9 mouse cellular contexts compared by ENCODE assay signal in the genomic region with DNA sequence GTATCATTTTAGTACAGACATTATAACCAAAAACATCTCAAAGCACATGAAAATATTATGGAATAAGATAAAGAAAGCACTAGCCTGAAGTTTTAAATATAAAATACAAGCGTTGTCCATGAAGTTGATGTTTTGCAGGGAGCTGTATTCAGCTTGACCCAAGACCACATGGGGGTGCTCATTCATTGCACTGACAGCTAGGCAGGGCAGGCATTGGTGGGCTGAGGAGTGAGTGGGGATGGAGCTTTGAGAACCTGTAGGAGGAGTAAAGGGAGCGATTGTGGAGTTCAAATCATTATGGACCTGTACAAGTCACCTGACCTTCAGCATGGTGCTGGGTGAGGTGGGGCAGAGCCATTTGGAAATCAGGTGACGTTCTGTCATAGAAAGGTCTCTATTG. TPM values are rescaled to one million over a fixed set of nuclear protein-coding genes. Genes with fewer than 3 reads are reported as not detected.
DNase-seq lines count a peak whose midpoint lies in the region; ATAC-seq and TF ChIP-seq lines count a peak whose summit lies in the region.
"Had no signal": no experiment of that assay in that cellular context is flagged by ENCODE, and none has a peak within 500 bp of the region (broad histone marks: within the 10 kb centered on the region; RNA-seq: fewer than 3 reads in every experiment).

No protein-coding gene starts in this region.

- peak; percentile 48 for TF ChIP-seq CTCF in left cerebral cortex, adult 2 months (IDR thresholded peaks at IDR 0.05)

- H3K27ac ChIP-seq in left cerebral cortex, adult 2 months: no peak overlapping the region
- no peak overlapping the region for H3K27ac ChIP-seq in embryonic facial prominence, embryonic 15.5 days (replicated peaks)
- peak overlapping the region; percentile 59; the same call in 1 of the 2 replicates for H3K27ac ChIP-seq in hindbrain, embryonic 15.5 days (replicated peaks)
- H3K27ac ChIP-seq: liver, embryonic 15.5 days had no signal

- 24% methylated on average over 3 of the region's 3 CpGs for WGBS in embryonic facial prominence, embryonic 15.5 days
- 20% methylated on average over 3 of the region's 3 CpGs for WGBS in hindbrain, embryonic 15.5 days

- H3K9ac ChIP-seq in embryonic facial prominence, embryonic 15.5 days: no peak overlapping the region
- H3K9ac ChIP-seq in hindbrain, embryonic 15.5 days: no peak overlapping the region
- H3K9ac ChIP-seq: liver, embryonic 15.5 days had no signal

- peak; percentile 68; the same call in 1 of the 2 replicates for ATAC-seq in embryonic facial prominence, embryonic 15.5 days (ENCODE audit: insufficient number of reproducible peaks, low FRiP score, low TSS enrichment, low read depth)
- peak; percentile 89 for ATAC-seq in hindbrain, embryonic 15.5 days (ENCODE audit: low FRiP score, low read depth)
- 0 out of 2 replicates have a peak, but pooled peaks have one; percentile 34 for ATAC-seq in megakaryocyte-erythroid progenitor cell, adult 5-6 weeks (replicated peaks; ENCODE audit: low FRiP score, low TSS enrichment, poor library complexity, severe bottlenecking)
- ATAC-seq in inflammation-experienced regulatory T-cells, adult 6 months: no peak

- no peak for DNase-seq in left cerebral cortex, adult 2 months (ENCODE audit: extremely low spot score in 1 of 2, low spot score in 2 of 2)
- no peak for DNase-seq in left cerebral cortex, postnatal 36 days (ENCODE audit: low spot score in 2 of 2)
- no peak for DNase-seq in cerebellum, adult 9-10 months
- no peak for DNase-seq in left cerebral cortex, adult 18-20 months (ENCODE audit: low spot score in 2 of 2)

- no peaks in the 10 kb centered on the region for H3K27me3 ChIP-seq in embryonic facial prominence, embryonic 15.5 days
- H3K27me3 ChIP-seq in hindbrain, embryonic 15.5 days: 0 out of 2 replicates have a peak, but pooled peaks cover 6% of the 10 kb centered on the region
- H3K27me3 ChIP-seq: liver, embryonic 15.5 days had no signal

- peak overlapping the region; percentile 51 for H3K4me2 ChIP-seq in embryonic facial prominence, embryonic 15.5 days (replicated peaks)
- peak overlapping the region; percentile 60 for H3K4me2 ChIP-seq in hindbrain, embryonic 15.5 days

- no peaks in the 10 kb centered on the region for H3K36me3 ChIP-seq in embryonic facial prominence, embryonic 15.5 days
- H3K36me3 ChIP-seq in hindbrain, embryonic 15.5 days: no peaks in the 10 kb centered on the region
- H3K36me3 ChIP-seq: liver, embryonic 15.5 days had no signal

- no peaks in the 10 kb centered on the region for H3K9me3 ChIP-seq in embryonic facial prominence, embryonic 15.5 days (replicated peaks)
- H3K9me3 ChIP-seq in hindbrain, embryonic 15.5 days: no peaks in the 10 kb centered on the region
- H3K9me3 ChIP-seq: liver, embryonic 15.5 days had no signal

- intact Hi-C loops in left cerebral cortex, adult 2 months (cut with DNase I): loop anchor here (5.0 kb wide), 1 partner anchor 728 kb away; no protein-coding TSS in a partner anchor
- intact Hi-C loops in left cerebral cortex, postnatal 36 days (cut with DNase I): no loop called here

- H3K4me3 ChIP-seq in left cerebral cortex, adult 2 months: no peak overlapping the region
- H3K4me3 ChIP-seq in embryonic facial prominence, embryonic 15.5 days (replicated peaks): peak overlapping the region; percentile 41
- peak overlapping the region; percentile 39 for H3K4me3 ChIP-seq in hindbrain, embryonic 15.5 days

- no peaks in the 10 kb centered on the region; the same call in 1 of the 2 replicates for H3K4me1 ChIP-seq in embryonic facial prominence, embryonic 15.5 days
- peaks cover 16% of the 10 kb centered on the region for H3K4me1 ChIP-seq in hindbrain, embryonic 15.5 days (replicated peaks)
- H3K4me1 ChIP-seq: liver, embryonic 15.5 days had no signal

RNA-seq across cellular contexts. Expression of a gene that starts 14.1 kb away (rescaled TPM):
- 10 to 100 TPM; 61.7 to 71.9 TPM for total RNA-seq in left cerebral cortex, adult 2 months (2021)
- 10 to 100 TPM; 73.0 to 73.3 TPM for total RNA-seq in left cerebral cortex, postnatal 36 days (2021)
- 0.19 and 0.32 TPM in 2 replicates for polyA plus RNA-seq in embryonic facial prominence, embryonic 15.5 days (2015; fragmentation: Nextera tagmentation; extraction: Ambion mirVana)
- 2.6 and 3.0 TPM in 2 replicates for polyA plus RNA-seq in hindbrain, embryonic 15.5 days (2015; fragmentation: Nextera tagmentation; extraction: Ambion mirVana)
- not detected in 2 replicates for total RNA-seq in megakaryocyte-erythroid progenitor cell, adult 5-6 weeks (2014; fragmentation: Nextera tagmentation)
- not detected in 2 replicates for total RNA-seq in megakaryocyte-erythroid progenitor cell, adult 5-6 weeks (2017)
- polyA plus RNA-seq in inflammation-experienced regulatory T-cells, adult 6 months (2017; shearing (Covaris generic)): not detected
- total RNA-seq in left cerebral cortex, adult 18-20 months (2021): 10 to 100 TPM; 49.8 to 58.4 TPM
- polyA plus RNA-seq: liver, embryonic 15.5 days had no signal

RNA-seq across cellular contexts. Expression of a gene that starts 24.8 kb away (rescaled TPM):
- 10 to 100 TPM; 29.2 to 33.8 TPM for total RNA-seq in left cerebral cortex, adult 2 months (2021)
- total RNA-seq in left cerebral cortex, postnatal 36 days (2021): 10 to 100 TPM; 23.9 to 32.7 TPM
- 9.2 and 11.1 TPM in 2 replicates for polyA plus RNA-seq in embryonic facial prominence, embryonic 15.5 days (2015; fragmentation: Nextera tagmentation; extraction: Ambion mirVana)
- polyA plus RNA-seq in hindbrain, embryonic 15.5 days (2015; fragmentation: Nextera tagmentation; extraction: Ambion mirVana): 18.9 and 20.4 TPM in 2 replicates
- total RNA-seq in megakaryocyte-erythroid progenitor cell, adult 5-6 weeks (2014; fragmentation: Nextera tagmentation): 4.2 and 4.9 TPM in 2 replicates
- 1.3 and 10.3 TPM in 2 replicates for total RNA-seq in megakaryocyte-erythroid progenitor cell, adult 5-6 weeks (2017)
- polyA plus RNA-seq in inflammation-experienced regulatory T-cells, adult 6 months (2017; shearing (Covaris generic)): 1 to 10 TPM in 2 of 3 experiments, under 1 TPM in 1; 0.59 to 3.8 (median 3.0) TPM
- total RNA-seq in left cerebral cortex, adult 18-20 months (2021): 10 to 100 TPM; 24.1 to 28.9 TPM

Comparison
In these comparisons a context has a peak if more than half of its experiments do, and no peak if none do; other contexts are left out.
1. RNA of a gene that starts 14.1 kb away (total RNA-seq): 73.0 to 73.3 TPM in left cerebral cortex, postnatal 36 days, 61.7 to 71.9 TPM in left cerebral cortex, adult 2 months and 49.8 to 58.4 TPM in left cerebral cortex, adult 18-20 months; not detected in megakaryocyte-erythroid progenitor cell, adult 5-6 weeks; every median in the first group is over 10 times any median in the second.